Mouse (Mus musculus) brain, embryonic 14.5 days (tissue): ENCODE results near the gene Ints14. TPM values are rescaled to one million over a fixed set of nuclear protein-coding genes. Genes with fewer than 3 reads are reported as not detected.

Experiments used
- DNase-seq: peaks from one replicate; pipeline ENCODE4 v3.0.0-alpha.2; 2011; ENCODE audit warnings: low read depth
- CTCF ChIP-seq: fragments of 200-500 bp; IDR thresholded peaks from 2 replicates; pipeline ENCODE4 v1.5.1; 2012; ENCODE audit warnings: inconsistent platforms, mild to moderate bottlenecking, moderate library complexity, borderline replicate concordance; ENCODE audit not compliant: insufficient read depth, insufficient read length; ENCODE audit errors: extremely low read depth
- POLR2A ChIP-seq: fragments of 200-500 bp; IDR thresholded peaks from 2 replicates; pipeline ENCODE4 v1.6.1; 2012; ENCODE audit warnings: mild to moderate bottlenecking, inconsistent platforms, borderline replicate concordance; ENCODE audit not compliant: poor library complexity, insufficient read depth, insufficient read length, severe bottlenecking; ENCODE audit errors: extremely low read depth
- polyA plus RNA-seq: library from polyadenylated mRNA; depleted of rRNA; stranded (reverse); fragments of >200 nt; gene quantifications from 2 replicates; pipeline ENCODE4 v1.2.3, GENCODE M21; 2012

Gene Ints14
- polyA plus RNA-seq, 1 experiment = 33.5 TPM

GRCm38 (mm10) chr9:65015461-65016222 is 54.9 kb downstream of the Ints14 start:
- TF ChIP-seq CTCF (no peak), POLR2A (no peak)
- peak; percentile 41 for DNase-seq

DNA sequence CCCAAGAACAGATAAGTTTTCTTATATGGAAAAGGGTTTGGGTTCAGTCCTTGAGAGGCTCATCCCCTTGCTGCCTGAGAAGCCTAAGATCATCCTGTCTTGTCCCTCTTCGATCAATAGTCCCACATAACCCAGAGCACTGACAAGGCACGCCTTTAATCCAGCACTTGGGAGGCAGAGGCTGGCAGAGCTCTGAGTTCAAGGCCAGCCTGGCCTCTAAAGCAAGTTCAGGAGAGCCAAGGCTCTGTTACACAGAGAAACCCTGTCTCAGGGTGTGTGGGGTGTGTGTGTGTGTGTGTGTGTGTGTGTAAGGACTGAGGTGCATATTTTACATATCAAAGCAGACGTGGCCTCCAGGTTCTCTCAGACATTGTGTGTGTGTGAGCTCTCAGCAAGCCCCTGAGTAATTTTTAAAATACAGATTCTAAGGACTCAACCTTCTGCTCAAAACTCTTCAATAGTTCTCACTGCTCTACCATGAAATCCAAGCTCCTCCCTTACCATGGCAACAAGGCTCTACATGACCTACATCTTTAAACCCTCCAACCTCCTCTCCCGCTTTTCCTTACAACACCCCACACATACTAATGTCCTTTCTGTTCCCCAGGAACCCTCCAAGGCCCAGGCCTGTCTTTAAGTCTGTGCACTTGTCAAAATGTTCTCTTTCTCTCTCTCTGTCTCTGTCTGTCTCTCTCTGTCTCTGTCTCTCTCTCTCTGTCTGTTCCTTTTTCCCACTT is 55.7 kb downstream of the Ints14 start:
- TF ChIP-seq POLR2A = no peak
- TF ChIP-seq CTCF = no peak
- peak; percentile 68 for DNase-seq

DNA sequence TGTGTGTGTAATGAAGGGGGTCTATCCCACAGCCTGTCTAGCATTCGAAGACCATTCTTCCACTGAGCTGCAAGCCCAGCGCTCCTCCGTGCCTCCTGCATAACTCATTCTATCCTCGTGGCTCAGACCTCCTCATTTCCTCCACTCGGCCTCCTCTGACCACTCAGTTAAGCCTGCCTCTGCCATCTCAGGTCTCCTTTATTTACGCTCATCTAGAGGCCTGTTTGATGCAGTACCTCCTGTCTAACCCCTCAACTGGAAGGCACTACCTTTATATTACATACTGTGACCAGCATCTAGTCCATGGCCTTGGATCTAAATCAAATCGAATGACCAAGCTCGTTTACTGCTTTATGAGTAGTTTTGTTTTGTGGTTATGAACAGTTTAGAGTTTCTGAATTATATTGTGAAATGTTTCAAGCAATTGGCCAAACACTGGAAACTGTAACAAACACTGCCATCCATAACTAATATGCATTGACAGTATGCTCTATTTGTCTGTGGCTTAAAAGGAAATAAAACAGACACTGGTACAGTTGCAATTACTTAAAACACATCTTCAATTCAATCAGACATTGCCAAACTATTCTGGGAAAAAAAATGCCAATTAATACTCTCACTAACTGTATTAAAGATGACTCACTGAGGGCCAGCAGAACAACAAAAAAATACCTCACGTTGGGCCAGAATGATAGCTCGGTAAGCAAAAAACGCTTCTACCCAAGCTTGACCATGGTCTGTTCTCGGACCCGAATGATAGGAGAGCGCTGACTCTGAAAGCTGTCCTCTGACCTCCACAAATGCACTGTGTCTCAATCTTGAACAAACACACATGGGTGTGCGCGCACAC is 56.5 kb downstream of the Ints14 start:
- DNase-seq = no peak
- TF ChIP-seq POLR2A (no peak), CTCF (no peak)

GRCm38 (mm10) chr9:65017896-65018295 is 57.2 kb downstream of the Ints14 start:
- DNase-seq = no peak
- TF ChIP-seq POLR2A (no peak), CTCF (no peak)

DNA sequence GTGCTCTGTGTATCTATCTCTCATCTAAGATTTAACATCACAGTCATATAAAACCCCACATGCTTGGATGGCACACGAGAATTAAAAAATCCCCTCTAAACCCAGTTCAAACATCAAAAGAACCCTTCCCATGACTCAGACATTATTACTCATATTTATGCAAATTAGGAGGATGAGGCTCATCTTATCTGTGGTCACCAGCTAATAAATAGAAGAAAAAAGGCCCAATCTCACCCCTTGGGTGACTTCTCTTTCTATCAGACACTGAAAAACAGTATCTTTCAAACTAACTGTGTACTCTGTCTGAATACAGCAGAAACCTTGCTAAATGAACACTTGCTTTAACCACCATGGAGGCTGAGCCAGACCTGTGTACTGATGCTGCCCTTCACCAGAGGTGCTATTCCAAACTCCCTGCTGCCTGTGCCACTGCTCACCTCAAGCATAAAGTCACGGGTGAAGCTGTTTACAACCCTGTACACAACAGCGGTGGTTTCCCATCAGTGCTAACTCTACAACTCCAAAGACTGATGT is 58.0 kb downstream of the Ints14 start:
- DNase-seq = no peak
- no peak for TF ChIP-seq CTCF
- TF ChIP-seq POLR2A = no peak

GRCm38 (mm10) chr9:65019146-65019545 is 58.4 kb downstream of the Ints14 start:
- TF ChIP-seq CTCF (no peak), POLR2A (no peak)
- DNase-seq = no peak

GRCm38 (mm10) chr9:65020128-65020527 is 59.4 kb downstream of the Ints14 start:
- no peak for TF ChIP-seq POLR2A
- no peak for TF ChIP-seq CTCF
- no peak for DNase-seq

- TF ChIP-seq POLR2A (peak; percentile 96), CTCF (no peak)
Measured at GRCm38 (mm10) chr9:65020991-65021886, 60.5 kb downstream of the Ints14 start, which contains the start of gene Hacd3. Gene Hacd3 (minus strand): TSS chr9:65021693.

DNA sequence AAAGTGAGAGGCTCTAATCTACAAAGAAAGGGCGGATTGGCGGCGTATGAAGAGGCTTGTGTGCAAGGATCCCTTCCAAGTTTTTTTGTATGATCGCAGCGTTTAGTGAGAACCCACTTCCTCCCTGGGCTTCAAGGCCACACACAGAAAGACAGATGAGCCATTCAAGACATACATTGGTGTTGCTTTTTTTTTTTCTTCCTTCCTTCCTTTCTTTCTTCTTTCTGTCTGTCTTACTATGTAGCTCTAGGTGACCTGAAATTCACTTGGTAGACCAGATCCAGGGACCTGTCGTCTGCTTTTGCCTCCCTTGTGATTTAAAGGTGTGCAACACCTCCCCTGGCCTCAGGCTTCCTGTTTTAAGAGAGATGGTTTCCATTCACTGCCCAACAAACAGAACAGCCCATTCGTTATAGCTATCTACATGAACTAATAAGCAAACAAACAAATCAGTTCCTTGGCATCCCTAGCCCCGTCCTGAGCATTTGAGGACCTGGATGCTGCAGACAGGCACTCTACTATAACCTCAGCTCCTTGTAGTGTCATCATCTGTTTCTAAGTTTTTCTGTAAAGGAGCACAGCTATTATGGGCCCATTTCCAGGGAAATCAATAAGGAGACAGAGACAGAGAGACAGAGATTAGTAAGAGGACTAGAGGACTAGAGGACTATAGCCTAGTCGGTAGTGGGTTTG is 61.3 kb downstream of the Ints14 start:
- no peak for DNase-seq

More at GRCm38 (mm10) chr9:65020991-65021886, 60.5 kb downstream of the Ints14 start, which contains the start of gene Hacd3:
- DNase-seq = peak; percentile 97

More for the DNA sequence above, 61.3 kb downstream of the Ints14 start:
- TF ChIP-seq CTCF (no peak), POLR2A (no peak)
